31 mouse cellular contexts compared by ENCODE assay signal in the genomic region with DNA sequence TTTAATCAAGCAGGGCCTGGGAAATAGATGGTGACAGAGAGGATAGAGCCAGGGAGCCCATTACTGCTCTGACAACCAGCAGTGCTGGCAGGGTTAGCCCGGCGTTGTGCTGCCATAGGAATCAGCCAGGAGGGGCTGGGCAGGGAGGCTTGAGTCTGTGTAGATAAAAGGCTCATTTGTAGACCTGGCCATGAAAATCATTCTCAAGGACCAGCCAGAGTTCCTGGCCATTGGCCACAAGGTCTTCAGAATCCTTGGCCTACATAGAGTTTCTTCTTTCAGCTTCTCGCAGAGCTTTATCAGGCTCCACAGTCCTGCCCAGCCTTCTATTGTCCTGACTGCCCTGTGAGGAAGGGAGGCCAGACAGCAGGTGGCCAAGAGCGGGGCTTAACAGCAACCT. TPM values are rescaled to one million over a fixed set of nuclear protein-coding genes. Genes with fewer than 3 reads are reported as not detected.
DNase-seq lines count a peak whose midpoint lies in the region; ATAC-seq lines count a peak whose summit lies in the region.
"Had no signal": no experiment of that assay in that cellular context is flagged by ENCODE, and none has a peak within 500 bp of the region (broad histone marks: within the 10 kb centered on the region; RNA-seq: fewer than 3 reads in every experiment).

No protein-coding gene starts in this region.

- peak; percentile 69 to 89 for DNase-seq in adrenal gland, adult (ENCODE audit: inconsistent age in 2 of 2, low spot score in 1 of 2)
- no peak for DNase-seq in adrenal gland, adult 18-20 months (ENCODE audit: low spot score in 2 of 2)
- DNase-seq in ovary, adult 18-20 months (ENCODE audit: low spot score) = peak; percentile 85
- no peak for DNase-seq in ovary, postnatal 10 days (ENCODE audit: low spot score)
- no peak for DNase-seq in urinary bladder, adult 18-20 months (ENCODE audit: low spot score in 2 of 2)
- DNase-seq: cerebellum, postnatal 14 days; forebrain, postnatal 0 days; heart, postnatal 10 days; kidney, postnatal 14 days; layer of hippocampus, postnatal 36 days; thymus, adult 18-20 months had no signal

- no peaks in the 10 kb centered on the region for H3K36me3 ChIP-seq in intestine, embryonic 15.5 days
- H3K36me3 ChIP-seq: forebrain, embryonic 10.5 days; limb, embryonic 13.5 days; midbrain, embryonic 13.5 days; neural tube, embryonic 13.5 days had no signal

- peak overlapping the region; percentile 40; the same call in 1 of the 2 replicates for H3K27ac ChIP-seq in intestine, embryonic 15.5 days
- H3K27ac ChIP-seq: forebrain, embryonic 10.5 days; limb, embryonic 13.5 days; liver, embryonic 14.5 days; midbrain, embryonic 13.5 days; neural tube, embryonic 13.5 days had no signal

- no peaks in the 10 kb centered on the region for H3K9me3 ChIP-seq in intestine, embryonic 15.5 days
- H3K9me3 ChIP-seq: forebrain, embryonic 10.5 days; limb, embryonic 13.5 days; midbrain, embryonic 13.5 days; neural tube, embryonic 13.5 days had no signal

- no peak overlapping the region for H3K9ac ChIP-seq in intestine, embryonic 15.5 days
- H3K9ac ChIP-seq: forebrain, postnatal 0 days; limb, embryonic 13.5 days; liver, embryonic 14.5 days; midbrain, embryonic 13.5 days; neural tube, embryonic 13.5 days had no signal

- H3K4me2 ChIP-seq in intestine, embryonic 15.5 days (replicated peaks) = no peak overlapping the region
- H3K4me2 ChIP-seq: heart, embryonic 11.5 days; limb, embryonic 13.5 days; midbrain, embryonic 13.5 days; neural tube, embryonic 13.5 days had no signal

- H3K27me3 ChIP-seq in intestine, embryonic 15.5 days (replicated peaks) = no peaks in the 10 kb centered on the region
- H3K27me3 ChIP-seq: midbrain, embryonic 13.5 days had no signal

- ATAC-seq in intestine, embryonic 15.5 days = no peak
- no peak for ATAC-seq in megakaryocyte, adult 5-6 weeks (ENCODE audit: poor library complexity, severe bottlenecking)
- ATAC-seq in CD4-positive, CD25-positive, alpha-beta regulatory T cell, adult 4 months = no peak
- ATAC-seq: activated CD4-positive, CD25-positive, alpha-beta regulatory T cell, adult 4 months; forebrain, postnatal 0 days; inflammation-experienced regulatory T-cells, adult 6 months; midbrain, embryonic 13.5 days had no signal

- H3K4me3 ChIP-seq in intestine, embryonic 15.5 days (replicated peaks) = no peak overlapping the region
- H3K4me3 ChIP-seq: forebrain, embryonic 10.5 days; layer of hippocampus, adult 2 months; limb, embryonic 13.5 days; midbrain, embryonic 13.5 days; neural tube, embryonic 13.5 days had no signal

- H3K4me1 ChIP-seq in intestine, embryonic 15.5 days (replicated peaks) = peaks cover 41% of the 10 kb centered on the region

- WGBS in intestine, embryonic 15.5 days = 31% methylated on average over 4 of the region's 4 CpGs

RNA-seq across cellular contexts. Expression of a gene that starts 17.0 kb away (rescaled TPM):
- 10 to 100 TPM; 45.7 to 53.6 TPM for total RNA-seq in adrenal gland, adult 18-20 months (2021)
- 27.7 and 29.6 TPM in 2 replicates for polyA plus RNA-seq in intestine, embryonic 15.5 days (2015; fragmentation: Nextera tagmentation; extraction: Ambion mirVana)
- 15.6 and 17.9 TPM in 2 replicates for total RNA-seq in megakaryocyte, adult 5-6 weeks (2015)
- total RNA-seq in megakaryocyte, adult 5-6 weeks (2017) = 8.4 and 15.1 TPM in 2 replicates
- 10 to 100 TPM; 15.1 to 22.6 TPM for polyA plus RNA-seq in CD4-positive, CD25-positive, alpha-beta regulatory T cell, adult 4 months (2017; shearing (Covaris generic))

RNA-seq across cellular contexts. Expression of a gene that starts 43.1 kb away (rescaled TPM):
- not detected for total RNA-seq in adrenal gland, adult 18-20 months (2021)
- not detected in 2 replicates for polyA plus RNA-seq in intestine, embryonic 15.5 days (2015; fragmentation: Nextera tagmentation; extraction: Ambion mirVana)
- total RNA-seq in megakaryocyte, adult 5-6 weeks (2015) = not detected in 2 replicates
- not detected in 2 replicates for total RNA-seq in megakaryocyte, adult 5-6 weeks (2017)
- not detected for polyA plus RNA-seq in CD4-positive, CD25-positive, alpha-beta regulatory T cell, adult 4 months (2017; shearing (Covaris generic))
- total RNA-seq: ES-E14; forebrain, postnatal 0 days; gastrocnemius, adult 18-20 months; gastrocnemius, postnatal 4 days; heart, postnatal 10 days; layer of hippocampus, adult 2 months; layer of hippocampus, postnatal 36 days; left cerebral cortex, postnatal 14 days had no signal
- polyA plus RNA-seq: activated CD4-positive, CD25-positive, alpha-beta regulatory T cell, adult 4 months; brain, embryonic 14.5 days; forebrain, postnatal 0 days; heart, embryonic 11.5 days; hindbrain, embryonic 11.5 days; inflammation-experienced regulatory T-cells, adult 6 months; limb, embryonic 13.5 days; liver, embryonic 14.5 days; lung, embryonic 16.5 days; midbrain, embryonic 13.5 days; neural tube, embryonic 13.5 days; urinary bladder, adult 2 months had no signal

Comparison
In these comparisons a context has a peak if more than half of its experiments do, and no peak if none do; other contexts are left out.
1. DNase-seq: peak in adrenal gland, adult (2 of 2) and ovary, adult 18-20 months (single experiment); none in adrenal gland, adult 18-20 months (0 of 2), ovary, postnatal 10 days (single experiment) and urinary bladder, adult 18-20 months (0 of 2).